Mouse (Mus musculus): Measurements from ENCODE around the gene Dok5.

- TF ChIP-seq CTCF (IDR thresholded peaks at IDR 0.05; ENCODE audit: low read depth), result no peak
- TF ChIP-seq EP300 (IDR thresholded peaks at IDR 0.05; ENCODE audit: low read depth), result no peak
Observed at GRCm38 (mm10) chr2:170864820-170865219, 133.2 kb downstream of the Dok5 start.
